Mouse (Mus musculus): ENCODE results near the gene Dpagt1.
"Not testable (repeated sequence)": the region's sequence is repeated elsewhere in the genome, so short reads cannot be mapped to it uniquely, and the experiment has no call there.

Gene Dpagt1

DNA sequence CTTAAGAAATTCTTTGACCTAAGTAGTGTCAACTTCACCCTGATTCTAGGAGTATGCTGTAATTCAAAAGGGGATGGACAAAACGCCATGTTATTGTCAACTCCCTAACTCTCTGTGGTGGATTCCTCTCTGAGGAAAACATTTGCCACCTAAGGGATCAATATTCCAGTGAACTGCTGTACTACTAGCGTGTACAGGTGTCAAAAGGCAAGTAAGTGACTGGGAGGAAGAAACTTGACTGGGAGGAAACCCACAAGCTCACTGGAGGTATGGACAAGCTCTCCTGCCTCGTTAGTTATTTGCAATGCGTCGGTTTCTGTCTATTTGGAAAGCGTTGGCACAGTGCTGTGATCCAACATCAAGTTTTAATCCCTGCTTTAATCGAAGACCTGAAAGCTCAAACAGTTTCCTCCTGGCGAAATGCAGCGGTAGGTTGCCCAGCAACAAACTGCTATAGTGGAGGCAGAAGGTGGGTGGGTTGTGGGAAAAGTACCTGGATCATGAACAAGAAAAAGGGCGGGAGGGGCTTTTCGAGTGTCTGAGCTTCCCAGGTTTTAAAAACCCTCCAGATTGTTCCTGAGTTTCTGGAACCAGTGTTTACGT, at the start of gene Dpagt1:
Gene Dpagt1, plus strand, starts transcription at position 252 of the 603 bp plus-strand sequence.
- DNase-seq, result no peak

DNA sequence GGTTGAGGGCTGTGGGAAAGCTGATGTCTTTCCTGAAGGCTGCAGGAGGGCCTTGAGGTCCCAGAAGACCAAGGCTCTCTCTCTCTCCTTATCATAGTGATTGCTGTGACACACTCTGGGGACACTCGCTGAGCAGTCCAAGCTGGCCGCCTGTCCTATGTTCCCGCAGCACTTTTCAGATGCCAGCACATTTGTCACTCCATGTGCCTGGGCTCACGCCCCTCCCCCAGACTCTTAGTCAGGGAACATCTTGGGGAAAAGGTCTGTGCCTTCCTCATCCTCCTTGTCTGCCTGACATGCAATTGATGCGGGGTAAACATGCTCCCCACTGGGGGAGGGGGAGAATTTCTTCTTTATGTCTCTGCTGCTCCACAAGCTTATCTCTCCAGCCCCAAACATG, 42.6 kb upstream of the Dpagt1 start:
- peak; percentile 94 for DNase-seq

DNA sequence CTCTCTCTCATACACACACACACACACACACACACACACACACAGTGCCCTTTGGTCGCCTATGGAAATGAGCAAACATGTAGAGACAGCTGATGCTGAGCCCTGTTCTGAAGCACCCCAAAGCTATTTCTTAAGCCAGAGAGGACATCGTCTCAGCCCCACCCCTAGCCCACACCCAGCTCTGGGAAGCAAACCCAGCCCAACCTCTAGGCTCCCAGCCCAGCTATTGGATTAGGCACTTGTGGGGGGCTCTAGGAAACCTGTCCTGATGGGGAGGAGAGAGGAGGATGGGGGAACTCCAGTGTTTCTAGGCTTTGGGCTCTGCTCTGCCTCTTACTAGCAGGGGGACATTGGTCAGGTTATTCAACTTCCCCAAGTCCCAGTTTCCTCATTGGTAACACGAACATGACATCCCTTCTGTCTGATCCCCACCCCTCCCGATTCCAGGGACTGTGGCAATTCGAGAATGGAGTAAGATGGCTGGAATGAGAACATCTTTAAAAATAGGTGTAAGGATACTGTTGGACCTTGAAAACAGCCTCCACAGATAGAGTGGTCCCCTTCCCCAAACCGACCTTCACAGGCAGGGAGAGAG, 39.5 kb upstream of the Dpagt1 start:
- peak; percentile 89 for DNase-seq

DNA sequence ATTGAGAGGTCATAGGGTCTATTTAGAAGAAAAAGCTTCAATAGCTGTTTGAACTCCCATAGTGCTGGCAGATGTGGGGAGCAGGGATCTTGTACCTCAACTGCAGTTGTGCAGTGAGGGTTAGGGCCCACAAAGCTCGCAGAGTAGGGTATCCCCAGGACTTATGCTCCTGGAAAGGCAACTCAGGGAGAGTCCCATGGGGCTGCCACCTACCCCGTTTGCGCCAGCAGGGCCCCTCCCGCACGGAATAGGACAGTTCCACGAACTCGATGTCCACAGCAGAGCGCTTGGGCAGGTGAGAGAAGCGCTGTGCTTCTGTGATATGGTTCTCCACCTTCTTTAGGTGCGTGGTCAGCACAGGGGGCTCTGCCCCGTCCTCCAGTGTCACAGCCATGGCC, 38.8 kb upstream of the Dpagt1 start:
- no peak for DNase-seq

DNA sequence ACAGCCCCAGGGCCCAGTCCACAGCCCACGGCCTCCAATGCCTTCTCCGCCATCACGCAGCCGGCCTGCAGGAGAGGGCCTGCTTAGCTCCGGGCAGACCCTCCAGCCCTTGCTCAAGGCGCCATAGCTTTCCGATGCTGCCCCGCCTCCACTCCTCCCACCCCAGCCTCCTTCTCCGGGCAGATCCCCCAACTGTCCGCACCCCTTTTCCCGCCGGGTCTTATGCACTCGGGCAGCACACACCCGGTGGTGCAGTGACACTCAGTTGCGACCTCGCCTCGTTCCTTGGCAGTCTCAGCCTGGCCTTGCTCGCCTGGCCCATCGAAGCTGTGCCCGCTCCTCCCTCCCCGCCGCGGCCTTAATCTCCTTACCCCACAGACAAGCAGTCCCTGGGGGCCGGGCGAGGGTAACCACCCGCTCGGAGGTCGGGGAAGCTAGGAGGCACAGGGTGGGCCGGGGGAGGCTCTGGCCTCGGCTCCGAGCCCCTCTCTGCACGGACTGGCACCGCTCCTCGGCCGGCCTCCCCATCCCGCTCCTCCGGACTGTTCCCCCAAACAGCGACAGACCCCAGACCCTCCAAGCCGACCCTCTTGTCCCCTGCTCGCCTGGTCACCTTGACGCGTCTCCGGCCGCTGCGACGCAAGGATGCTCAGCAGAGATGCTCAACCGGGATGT, 38.3 kb upstream of the Dpagt1 start:
- peak; percentile 92 for DNase-seq

DNA sequence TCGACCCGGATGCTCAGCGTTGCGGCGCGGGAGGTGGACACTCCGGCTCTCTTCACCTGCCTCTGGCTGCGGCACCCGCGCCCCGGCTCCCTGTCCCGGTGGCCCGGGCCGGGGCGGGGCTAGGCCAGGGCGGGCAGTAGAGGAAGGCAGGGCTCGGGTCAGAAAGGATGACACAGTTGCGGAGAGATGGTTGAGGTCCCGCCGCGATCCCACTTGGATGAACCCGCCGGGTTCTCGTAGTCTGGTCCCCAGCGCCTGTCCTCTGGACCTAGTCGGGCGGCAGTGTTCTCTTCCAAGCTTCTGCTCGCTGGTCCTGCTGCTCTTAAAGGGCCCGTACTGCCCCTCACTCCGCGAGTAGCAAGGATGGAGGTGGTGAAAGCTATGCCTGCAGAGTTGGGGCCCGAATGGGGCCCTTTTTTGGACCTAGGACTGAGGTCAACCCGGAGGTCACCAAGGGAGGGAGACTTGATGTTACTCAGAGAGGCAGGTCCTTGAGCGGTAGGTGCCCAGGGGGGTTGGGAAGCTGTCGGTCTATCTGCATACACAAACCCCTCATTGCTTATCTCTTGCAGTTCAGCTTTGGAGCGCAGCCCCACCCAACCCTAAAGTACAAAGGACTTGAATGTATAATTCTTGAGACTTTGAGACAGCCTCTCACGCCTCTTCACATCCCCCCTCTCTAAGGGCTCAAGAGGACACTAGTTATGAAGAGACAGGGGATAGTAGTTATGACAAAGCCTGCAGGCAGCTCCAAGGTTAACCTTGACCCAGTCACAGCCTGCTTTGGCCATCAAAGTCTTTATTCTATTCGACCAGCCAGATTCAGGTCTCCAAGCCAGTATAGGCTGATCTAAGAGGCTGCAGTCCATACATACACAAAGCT, 37.5 kb upstream of the Dpagt1 start, which contains the start of gene Abcg4:
Gene Abcg4, minus strand, starts transcription at position 540 of the 883 bp plus-strand sequence.
- peak; percentile 92 for DNase-seq

DNA sequence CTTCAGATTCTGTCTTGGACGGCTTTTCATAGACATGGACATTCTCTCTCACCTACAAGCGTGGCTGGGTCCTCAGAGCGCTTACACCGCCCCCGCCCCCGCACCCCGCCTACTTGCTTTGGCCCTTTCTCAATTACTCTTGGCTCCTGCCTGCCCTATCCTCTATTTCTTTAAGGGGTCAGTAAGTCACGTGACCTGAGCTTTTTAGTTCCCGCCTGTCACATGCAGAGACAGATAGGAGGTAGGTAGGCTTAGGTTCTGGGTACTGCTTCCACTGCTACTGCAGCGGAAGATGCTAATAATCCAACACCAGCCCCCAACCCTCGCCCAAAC, 36.9 kb upstream of the Dpagt1 start:
- DNase-seq, result no peak

DNA sequence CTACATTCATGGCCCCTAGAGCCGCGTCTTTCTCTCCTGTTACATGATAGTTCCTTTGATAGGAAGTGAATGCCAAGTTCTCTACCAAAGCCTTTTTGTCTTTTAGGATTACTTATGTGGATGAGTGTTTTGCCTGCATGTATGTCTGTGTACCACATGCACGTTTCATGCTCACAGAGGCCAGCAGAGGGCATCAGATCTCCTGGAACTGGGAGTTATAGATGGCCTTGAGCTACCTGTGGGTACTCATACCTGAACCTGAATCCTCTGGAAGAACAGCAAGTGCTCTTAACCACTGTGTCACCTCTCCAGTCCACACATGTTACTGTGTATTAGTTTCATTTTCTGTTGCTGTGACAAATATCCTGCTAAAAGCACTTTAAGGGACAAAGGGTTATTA, 33.3 kb upstream of the Dpagt1 start:
- DNase-seq, result peak; percentile 91

DNA sequence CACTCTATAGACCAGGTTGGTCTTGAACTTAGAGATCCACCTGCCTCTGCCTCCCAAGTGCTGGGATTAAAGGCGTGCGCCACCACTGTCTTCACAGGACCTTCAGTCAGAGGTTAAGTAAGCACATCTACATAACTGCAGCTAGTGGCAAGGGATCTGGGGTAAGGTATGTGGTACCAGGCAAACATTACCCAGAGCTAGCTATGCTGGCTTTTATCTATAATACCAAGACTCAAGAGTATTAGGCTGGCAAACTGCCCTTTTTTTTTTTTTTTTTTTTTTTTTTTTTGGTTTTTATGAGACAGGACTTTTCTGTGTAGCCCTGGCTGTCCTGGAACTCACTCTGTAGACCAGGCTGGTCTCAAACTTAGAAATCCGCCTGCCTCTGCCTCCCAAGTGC, 25.8 kb upstream of the Dpagt1 start:
- DNase-seq, result not testable (repeated sequence)

DNA sequence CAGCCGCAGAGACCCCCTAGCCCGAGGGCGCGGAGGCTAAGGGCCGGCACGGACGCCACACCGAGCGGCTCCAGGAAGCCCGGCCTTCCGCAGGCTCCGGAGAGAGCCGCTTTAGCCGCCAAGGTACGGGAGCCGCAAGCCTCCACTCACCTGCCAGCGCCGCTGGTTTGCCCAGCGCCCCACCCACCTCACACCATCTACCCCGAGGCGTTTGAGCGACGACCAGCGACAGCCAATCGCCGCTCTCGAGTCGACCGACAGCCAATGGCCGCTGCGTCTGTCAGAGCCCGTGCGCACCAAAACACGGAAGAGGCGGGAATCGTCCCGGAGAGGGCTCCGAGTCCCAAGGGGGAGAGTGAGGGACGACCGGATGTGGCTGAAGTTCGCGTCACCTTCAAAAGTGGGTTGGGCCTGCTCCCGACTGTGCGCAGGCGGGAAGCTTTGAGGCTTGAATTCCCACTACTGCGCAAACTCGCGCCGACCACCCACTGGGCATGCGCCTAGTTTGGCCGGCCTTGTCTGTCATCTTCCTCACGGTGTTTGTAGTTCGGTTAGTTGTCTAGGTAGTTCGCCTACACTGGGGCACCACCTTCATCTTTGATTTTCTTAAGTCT, 20.2 kb upstream of the Dpagt1 start, which contains the start of gene Hinfp:
Gene Hinfp, minus strand, starts transcription at position 206 of the 614 bp plus-strand sequence.
- DNase-seq, result peak; percentile 100

DNA sequence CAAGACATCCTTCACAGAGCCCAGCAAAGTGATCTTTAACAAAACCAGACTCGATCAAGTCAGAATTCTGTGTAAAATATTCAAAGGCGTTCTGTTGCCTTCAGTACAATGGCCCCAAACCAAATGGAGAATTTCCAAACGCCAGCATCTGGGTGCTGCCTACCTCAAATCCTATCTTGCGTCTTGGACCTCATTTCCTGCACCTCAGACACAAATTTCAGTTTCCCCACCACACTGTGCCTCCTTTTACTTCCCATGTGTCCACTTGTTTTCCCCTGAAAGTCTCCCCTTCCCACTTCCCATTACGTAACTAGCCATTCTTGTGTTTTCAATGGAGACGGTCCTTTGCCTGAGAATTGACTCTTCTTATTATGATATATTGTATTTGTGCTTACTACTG, 19.3 kb upstream of the Dpagt1 start:
- DNase-seq, result peak; percentile 89

DNA sequence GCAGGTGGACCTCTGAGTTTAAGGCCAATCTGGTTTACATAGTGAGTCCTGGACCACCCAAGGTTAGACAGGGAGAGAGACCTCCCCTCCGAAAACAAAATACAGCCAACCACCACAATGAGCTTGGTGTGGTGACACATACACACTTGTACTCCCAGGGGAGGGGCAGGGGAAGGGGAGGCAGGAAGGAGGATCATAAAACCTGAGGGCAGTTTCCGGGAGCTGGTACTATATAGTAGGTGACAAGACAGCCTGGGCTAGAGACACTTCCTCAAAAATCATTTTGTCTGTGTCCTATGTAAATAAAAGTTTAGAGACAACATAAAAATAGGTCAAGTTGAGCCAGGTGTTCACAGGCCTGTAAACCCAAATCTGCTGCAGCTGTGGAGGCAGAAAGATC, 18.6 kb upstream of the Dpagt1 start:
- peak; percentile 89 for DNase-seq

DNA sequence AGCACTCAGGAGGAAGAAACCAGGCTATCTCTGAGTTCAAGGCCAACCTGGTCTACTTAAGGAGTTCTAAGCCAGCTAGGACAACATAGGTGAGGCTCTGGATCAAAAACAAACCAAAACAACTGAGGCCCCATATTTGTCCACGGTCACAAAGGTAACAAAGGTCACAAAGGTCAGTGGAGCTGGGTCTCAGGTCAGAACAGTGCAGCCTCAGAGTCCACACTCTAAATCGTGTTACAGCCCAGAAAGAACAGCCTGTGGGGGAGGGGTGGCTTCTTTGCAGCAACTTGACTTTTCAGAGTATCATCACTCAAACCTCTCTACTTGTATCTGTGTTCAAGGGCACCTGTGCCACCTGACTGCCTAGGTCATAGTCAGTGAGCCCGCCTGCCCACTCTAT, 16.1 kb upstream of the Dpagt1 start:
- no peak for DNase-seq

DNA sequence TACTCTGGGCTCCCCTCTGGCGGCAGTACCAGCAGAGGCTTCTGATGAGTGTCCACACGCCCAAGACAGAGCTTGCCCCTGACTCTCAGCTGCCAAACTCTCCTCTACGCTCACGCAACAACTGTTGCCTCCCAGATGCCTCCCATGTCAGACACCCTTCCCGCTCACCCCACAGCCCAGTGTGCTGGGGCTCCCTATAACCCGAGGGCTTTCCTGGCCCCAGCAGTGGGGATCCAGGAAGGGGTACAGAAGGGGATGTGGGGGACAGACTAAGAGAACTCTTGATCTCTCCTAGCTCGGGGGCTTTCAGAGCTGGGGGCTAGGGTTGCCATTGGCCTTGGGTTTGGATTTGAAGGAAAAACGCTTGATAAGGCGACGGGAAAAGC, 15.1 kb upstream of the Dpagt1 start:
- peak; percentile 94 for DNase-seq

DNA sequence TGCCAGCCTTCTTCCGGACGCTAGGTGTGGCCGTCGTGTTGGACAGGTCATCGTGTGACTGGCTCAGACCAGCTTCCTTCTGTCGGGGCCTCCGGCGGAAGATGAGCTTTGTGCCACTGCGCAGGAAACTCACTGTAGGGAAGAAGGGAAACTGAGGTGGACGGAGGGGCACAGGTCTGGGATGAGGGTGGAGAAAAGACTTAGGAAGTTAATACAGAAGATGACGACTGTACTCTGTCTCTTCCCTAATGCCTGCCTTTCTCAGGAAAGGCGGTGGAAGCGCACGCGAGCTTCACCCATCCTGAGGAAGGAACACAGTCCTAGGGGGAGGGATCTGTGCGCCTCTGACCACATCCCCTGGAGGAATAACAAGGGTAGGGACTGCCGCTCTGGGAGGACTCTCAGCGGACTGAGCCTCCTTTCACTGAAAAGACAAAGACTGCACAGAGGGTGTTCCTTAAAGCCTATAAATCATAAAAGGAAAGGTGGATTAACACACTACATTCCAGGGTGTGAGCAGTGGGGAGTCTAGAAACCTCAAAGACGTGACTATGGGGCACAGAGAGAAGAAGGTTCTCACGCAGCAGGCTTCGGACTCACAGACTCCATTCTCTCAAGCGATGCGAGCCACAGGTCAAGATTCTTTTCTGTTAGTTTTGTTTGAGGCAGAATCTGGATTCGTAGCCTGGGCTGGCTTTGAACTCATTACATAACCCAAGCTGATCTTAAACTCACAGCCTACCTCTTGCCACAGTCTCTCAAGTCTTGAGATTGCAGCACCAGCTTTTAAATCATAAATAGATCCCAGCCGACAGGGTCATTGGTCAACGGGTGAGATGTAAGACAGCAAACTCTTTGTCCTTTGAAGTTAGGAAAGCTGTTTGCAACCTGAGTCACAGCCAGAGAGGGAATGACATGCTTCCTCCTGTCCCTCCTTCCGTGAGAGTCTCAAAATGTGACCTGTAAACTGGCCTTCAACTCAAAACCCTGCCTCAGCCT, 14.4 kb upstream of the Dpagt1 start:
- peak; percentile 98 for DNase-seq

DNA sequence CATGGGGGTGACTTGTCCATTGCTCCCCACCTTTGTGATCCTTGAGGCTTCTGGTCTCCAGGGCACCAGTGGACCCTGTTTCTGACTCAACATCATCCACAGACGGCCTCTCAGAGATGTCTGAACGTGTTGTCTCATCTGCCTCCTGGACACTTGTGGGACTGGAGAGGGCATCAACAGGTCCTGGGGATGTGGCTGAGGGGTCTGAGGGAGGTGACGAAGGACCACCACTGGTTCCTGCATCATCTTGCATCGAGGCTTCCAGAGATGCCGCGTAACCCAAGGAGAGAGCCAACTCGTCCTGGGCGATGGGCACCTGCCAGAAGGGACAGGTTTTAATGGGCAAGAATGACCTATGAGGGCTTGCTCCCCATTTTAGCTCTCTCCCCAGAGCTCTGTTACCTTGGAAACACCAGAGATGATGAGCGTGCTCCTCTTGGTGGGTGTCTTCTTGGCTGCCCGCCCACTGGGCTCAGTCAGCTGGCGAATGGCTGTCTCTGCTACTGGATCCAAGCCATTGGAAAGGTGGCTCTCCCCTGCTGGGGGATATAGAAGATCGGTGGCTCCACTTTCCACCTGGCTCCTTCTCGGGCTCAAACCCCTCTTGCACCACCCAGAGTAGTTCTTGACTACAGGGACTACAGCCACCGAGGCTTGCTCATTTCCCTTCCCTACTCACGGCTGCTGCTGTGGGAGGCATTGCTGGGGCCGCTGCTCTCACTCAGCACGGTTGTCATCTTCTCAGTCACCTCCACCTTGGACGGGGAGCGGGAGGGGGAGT, 12.2 kb upstream of the Dpagt1 start:
- DNase-seq, result peak; percentile 90

DNA sequence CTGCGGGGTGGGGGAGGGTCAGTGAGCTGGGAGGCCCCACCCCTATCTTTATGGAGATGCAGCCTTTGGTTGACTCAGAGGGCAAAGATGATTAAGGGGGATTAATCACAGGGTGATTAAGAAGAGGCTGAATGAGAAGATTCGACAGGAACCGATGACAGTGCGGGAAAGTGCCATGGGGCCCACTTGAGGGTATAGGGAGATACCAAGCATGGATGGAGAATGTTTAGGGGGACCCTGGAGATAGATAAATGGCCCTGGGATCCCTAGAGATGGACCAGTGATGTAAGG, 11.6 kb upstream of the Dpagt1 start:
- no peak for DNase-seq

DNA sequence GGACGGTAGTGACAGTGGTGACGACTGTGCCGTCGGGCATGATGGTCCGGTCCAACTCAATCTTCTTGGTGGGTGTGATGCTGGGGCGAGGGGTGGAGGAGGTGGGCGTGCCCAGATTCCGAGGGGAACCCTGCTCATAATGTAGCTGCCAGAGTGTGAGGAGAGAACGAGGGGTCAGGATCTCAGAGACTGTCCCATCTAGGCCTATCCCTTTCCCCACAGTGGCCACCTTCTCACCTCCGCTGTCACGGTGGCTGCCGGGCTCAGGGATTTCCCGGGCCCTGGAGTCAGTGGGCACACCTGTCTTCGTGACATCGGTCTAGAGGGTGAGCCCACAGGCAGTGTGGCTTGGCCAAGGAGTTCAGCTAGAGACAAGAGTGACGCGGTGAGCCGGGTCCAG, 10.9 kb upstream of the Dpagt1 start:
- DNase-seq, result peak; percentile 90

DNA sequence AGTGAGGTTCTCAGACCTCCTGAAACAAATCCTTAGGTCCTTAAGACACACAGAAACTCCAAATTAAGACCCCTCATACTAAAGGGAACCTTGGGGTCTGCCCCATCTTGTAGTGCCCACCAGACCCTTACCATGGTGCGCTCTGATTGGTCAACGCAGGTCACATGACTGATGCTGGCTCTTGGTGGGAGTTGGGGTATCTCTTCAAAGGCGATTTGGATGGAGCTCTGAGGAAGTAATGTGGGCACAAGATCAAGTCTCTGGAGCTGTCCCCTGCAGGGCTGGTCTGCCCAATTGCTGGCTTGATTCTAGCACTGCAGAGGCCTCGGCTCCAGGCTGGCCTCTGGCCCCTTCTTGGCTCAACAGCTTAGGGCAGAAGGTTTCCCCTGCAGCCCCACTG, 8.4 kb upstream of the Dpagt1 start:
- no peak for DNase-seq

DNA sequence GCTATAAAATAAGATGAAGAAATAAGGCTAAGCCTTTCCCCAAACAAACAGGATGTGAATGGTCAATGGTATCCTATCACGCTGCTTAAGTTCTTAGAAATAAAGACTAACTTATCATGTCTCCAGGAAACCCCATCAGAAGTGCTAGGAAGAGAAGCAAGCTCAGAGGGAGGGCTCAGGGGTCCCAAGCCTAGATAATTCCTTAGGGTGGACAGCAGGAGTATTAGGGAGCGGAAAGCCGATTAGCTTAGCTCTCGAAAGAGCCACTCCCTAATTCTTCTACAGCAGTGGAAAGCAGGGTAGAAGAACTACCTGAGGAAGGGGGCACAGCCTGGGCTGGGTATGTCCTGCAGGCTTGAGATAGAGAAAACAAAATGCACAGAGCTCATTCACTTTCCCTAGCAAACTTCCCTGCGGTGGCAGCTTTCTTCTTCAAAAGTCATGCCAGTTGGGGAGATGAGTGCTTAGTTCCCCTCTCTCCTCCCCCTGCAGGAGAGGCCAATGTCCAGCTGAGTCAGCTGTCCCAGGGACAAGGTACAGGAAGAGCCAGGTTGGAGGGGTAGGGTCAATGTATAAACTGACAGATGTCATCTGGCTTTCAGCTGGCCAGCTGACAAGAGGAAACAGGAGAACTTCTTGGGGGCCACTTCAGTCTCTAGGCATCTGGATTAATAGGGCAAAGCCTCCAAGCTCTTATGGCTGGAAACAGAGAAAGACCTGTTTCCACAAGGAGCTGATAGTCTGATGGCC, 7.6 kb upstream of the Dpagt1 start:
- no peak for DNase-seq

DNA sequence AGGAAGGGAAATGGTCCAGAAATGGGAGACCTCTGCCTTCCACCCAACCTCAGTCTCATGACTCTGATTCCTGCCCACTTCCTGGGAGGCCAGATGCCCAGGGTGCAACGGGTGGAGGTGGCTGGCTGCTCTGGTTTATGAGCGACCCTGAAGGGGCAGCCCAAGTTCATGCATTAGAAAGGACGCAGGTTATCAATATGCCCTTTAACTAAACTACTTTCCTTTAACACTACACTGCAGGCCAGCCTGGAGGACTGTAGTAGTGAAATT, 7.1 kb upstream of the Dpagt1 start:
- DNase-seq, result no peak
